Mouse (Mus musculus) gastrocnemius, postnatal 36 days (tissue): ENCODE measurements around the gene Tnfrsf19. TPM values are rescaled to one million over a fixed set of nuclear protein-coding genes. Genes with fewer than 3 reads are reported as not detected.

ENCODE experiments used
- DNase-seq, 2 experiments: peaks; one replicate each; pipeline ENCODE4 v3.0.0; 2022
- intact Hi-C: fragments of 180-260 bp; cut with DNase I; formaldehyde crosslinking; loops from one replicate; pipeline ENCODE4 v1.15.1; 2025
- total RNA-seq, 2 experiments: library from RNA; stranded (reverse); gene quantifications; 2 replicates each; pipeline ENCODE4 v1.2.3; 2021

The Tnfrsf19 gene
- total RNA-seq, 2 experiments from 2014 or later: 2.7 to 7.4 TPM

- DNase-seq: no peak
- intact Hi-C loops: no loop called here
Measured at GRCm38 (mm10) chr14:60975736-60976135, 70.6 kb downstream of the Tnfrsf19 start.

GRCm38 (mm10) chr14:60970961-60971360 lies 75.3 kb downstream of the Tnfrsf19 start:
- DNase-seq: no peak
- intact Hi-C loops: loop anchor here (2.0 kb wide), 1 partner anchor 20 kb away; no protein-coding TSS in a partner anchor

- intact Hi-C loops: no loop called here
- no peak for DNase-seq
Measured at GRCm38 (mm10) chr14:60966061-60966460, 80.2 kb downstream of the Tnfrsf19 start.

- no peak for DNase-seq
- intact Hi-C loops: no loop called here
Measured at GRCm38 (mm10) chr14:60964016-60964810, 82.1 kb downstream of the Tnfrsf19 start.

GRCm38 (mm10) chr14:60957611-60958157 lies 88.6 kb downstream of the Tnfrsf19 start:
- DNase-seq: no peak
- intact Hi-C loops: no loop called here

- intact Hi-C loops: no loop called here
- DNase-seq: no peak
Measured at GRCm38 (mm10) chr14:60937481-60938039, 108.7 kb downstream of the Tnfrsf19 start.

- intact Hi-C loops: no loop called here
- no peak for DNase-seq
Measured at GRCm38 (mm10) chr14:60935705-60936104, 110.6 kb downstream of the Tnfrsf19 start.

GRCm38 (mm10) chr14:60926011-60926410 lies 120.3 kb downstream of the Tnfrsf19 start:
- DNase-seq: no peak
- intact Hi-C loops: no loop called here

GRCm38 (mm10) chr14:60916661-60917060 lies 129.6 kb downstream of the Tnfrsf19 start:
- DNase-seq: no peak
- intact Hi-C loops: no loop called here

Other genes with a start within 250 kb of the Tnfrsf19 start
- gene Sacs, start 92.0 kb upstream of the Tnfrsf19 start, total RNA-seq: 10 to 100 TPM; 11.4 to 12.9 TPM
- 100 to 1,000 TPM; 107 to 128 TPM for gene Sgcg, start 212.0 kb upstream of the Tnfrsf19 start, total RNA-seq